Mouse (Mus musculus) bone marrow macrophage, adult 2 months (primary cell): ENCODE measurements at regions not wholly inside any gene's neighbourhood (a gene's known extent, or its start where the extent isn't known, plus 50 kb on each side); places are given as distances from the start of the nearest gene placed in this dataset.

Source experiments
- H3K27ac ChIP-seq: 2 replicates; pipeline ENCODE4 v1.5.1; 2012; ENCODE audit warnings: low read depth, low read length; ENCODE audit not compliant: insufficient read depth
- H3K4me1 ChIP-seq: 2 replicates; pipeline ENCODE4 v1.6.1; 2012; ENCODE audit warnings: low read length; ENCODE audit not compliant: control insufficient read depth, insufficient read depth
- H3K4me3 ChIP-seq: 2 replicates; pipeline ENCODE4 v1.5.1; 2012; ENCODE audit warnings: mild to moderate bottlenecking, low read length, moderate library complexity; ENCODE audit not compliant: insufficient read depth
- CTCF ChIP-seq: IDR thresholded peaks from 2 replicates; pipeline ENCODE4 v1.5.1; 2012; ENCODE audit warnings: low read depth, mild to moderate bottlenecking, low read length, moderate library complexity
- POLR2A ChIP-seq: IDR thresholded peaks from 2 replicates; pipeline ENCODE4 v1.6.1; 2012; ENCODE audit warnings: mild to moderate bottlenecking, low read depth, low read length, borderline replicate concordance

- H3K27ac ChIP-seq: no peak overlapping the region
- H3K4me1 ChIP-seq: no peaks in the 10 kb centered on the region
- no peak overlapping the region for H3K4me3 ChIP-seq
- TF ChIP-seq POLR2A: no peak
- TF ChIP-seq CTCF: no peak
Measured at GRCm38 (mm10) chr7:130015375-130016014, 423.8 kb downstream of the Wdr11 start.

DNA sequence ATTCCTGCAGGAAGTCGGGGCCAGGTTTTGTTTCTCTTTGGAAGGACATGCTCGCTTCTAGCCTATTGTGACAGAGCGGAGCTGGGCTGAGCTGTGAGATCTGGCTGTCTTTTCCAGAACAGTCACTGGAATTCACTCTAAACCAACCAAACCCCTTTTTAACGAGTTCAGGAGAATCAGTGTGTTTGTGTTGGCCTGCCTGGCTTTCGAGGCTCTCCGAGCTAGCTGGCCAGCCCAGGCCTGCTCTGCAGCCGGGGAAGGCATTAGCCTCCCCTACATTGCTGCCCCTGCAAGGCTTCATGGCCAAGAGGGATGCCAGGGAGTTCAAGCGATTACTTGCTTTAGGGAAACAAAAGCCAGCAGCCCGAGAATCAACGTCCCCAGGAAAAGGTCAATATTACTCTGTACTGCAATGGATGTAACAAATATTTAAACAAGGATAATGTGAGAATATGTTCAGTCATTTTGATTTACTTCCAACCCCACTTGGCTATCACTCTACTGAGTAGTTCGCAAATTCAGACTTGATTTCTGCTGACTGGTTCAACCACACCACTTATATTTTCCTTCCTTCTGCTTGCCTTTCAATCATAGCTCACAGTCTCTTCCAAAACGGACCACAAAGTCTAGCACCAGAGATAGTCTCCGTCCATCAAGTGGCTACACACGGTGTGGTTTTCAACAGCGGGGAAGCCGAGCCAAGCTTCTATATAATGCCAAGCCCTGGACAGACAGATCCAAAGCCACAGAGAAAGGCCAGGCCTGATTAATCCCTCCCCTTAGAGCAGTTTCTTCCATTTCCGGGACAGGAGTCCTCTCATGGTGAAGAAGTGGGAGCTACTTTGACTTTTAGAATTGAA, 424.6 kb downstream of the Wdr11 start:
- Histone ChIP-seq H3K27ac (no peak overlapping the region), H3K4me1 (no peaks in the 10 kb centered on the region), H3K4me3 (no peak overlapping the region)
- TF ChIP-seq CTCF (no peak), POLR2A (no peak)

GRCm38 (mm10) chr7:130018891-130019290, 427.2 kb downstream of the Wdr11 start:
- no peak overlapping the region for H3K4me3 ChIP-seq
- TF ChIP-seq CTCF: no peak
- no peak for TF ChIP-seq POLR2A
- H3K4me1 ChIP-seq: no peaks in the 10 kb centered on the region
- no peak overlapping the region for H3K27ac ChIP-seq

DNA sequence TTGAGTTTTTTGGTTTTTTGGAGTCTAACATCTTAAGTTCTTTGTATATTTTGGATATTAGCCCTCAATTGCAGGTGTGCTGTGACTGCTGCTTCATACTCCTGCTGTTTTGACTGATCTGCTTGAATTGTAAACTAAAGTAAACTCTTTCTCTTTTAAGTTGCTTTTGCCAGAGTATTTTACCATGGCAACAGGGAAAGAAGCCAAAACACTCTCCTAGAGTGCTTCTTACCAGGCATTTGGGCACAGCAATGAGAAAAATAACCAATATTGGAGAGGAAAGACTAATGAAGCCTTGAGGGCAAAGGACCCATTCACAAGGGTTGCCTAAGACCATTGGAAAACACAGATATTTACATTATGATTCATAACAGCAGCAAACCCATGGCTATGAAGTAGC, 437.3 kb downstream of the Wdr11 start:
- Histone ChIP-seq H3K27ac (no peak overlapping the region), H3K4me3 (no peak overlapping the region), H3K4me1 (no peaks in the 10 kb centered on the region)
- no peak for TF ChIP-seq CTCF
- no peak for TF ChIP-seq POLR2A

- no peak overlapping the region for H3K4me3 ChIP-seq
- no peak overlapping the region for H3K27ac ChIP-seq
- H3K4me1 ChIP-seq: no peaks in the 10 kb centered on the region
- no peak for TF ChIP-seq CTCF
- TF ChIP-seq POLR2A: no peak
Measured at GRCm38 (mm10) chr7:130030711-130031110, 439.0 kb downstream of the Wdr11 start.

GRCm38 (mm10) chr7:130036235-130036634, 444.6 kb downstream of the Wdr11 start:
- TF ChIP-seq CTCF: no peak
- no peak for TF ChIP-seq POLR2A
- H3K4me3 ChIP-seq: no peak overlapping the region
- no peak overlapping the region for H3K27ac ChIP-seq
- H3K4me1 ChIP-seq: no peaks in the 10 kb centered on the region

DNA sequence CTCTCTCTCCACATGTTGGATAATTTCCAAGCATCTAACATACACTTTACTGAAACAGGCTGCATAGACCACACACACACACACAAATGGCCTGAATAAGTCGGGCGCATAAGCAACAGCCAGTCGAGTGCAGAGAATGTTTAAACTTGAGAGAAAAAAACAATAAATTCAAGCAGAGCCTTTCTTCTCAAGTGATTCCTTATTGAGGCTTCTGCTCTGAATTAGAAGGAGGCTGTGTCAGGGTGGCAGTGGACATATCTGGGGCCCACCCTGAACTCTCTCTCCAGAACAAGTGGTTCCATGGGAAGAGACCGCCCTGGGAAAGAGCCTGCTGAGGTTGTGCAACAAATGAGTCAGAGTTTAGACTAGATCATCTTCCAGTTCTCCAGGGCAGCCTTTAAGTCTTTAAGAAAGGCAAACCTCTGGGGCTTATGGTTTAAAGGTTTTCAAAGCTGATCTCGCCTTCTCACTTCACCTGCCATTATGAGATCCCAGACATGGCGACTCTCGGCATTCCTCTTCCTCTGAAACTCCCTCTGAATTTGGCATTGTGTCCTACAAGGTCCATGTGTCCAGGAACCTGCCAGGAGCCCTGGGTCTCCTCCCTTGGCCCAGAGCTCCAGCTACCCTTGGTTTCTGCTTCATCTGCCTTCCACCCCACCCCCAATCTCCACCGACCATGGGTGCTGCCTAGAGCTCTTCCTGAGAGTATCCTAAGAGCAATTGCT, 445.3 kb downstream of the Wdr11 start:
- no peak overlapping the region for H3K27ac ChIP-seq
- TF ChIP-seq POLR2A (no peak), CTCF (no peak)
- no peaks in the 10 kb centered on the region for H3K4me1 ChIP-seq
- H3K4me3 ChIP-seq: no peak overlapping the region

DNA sequence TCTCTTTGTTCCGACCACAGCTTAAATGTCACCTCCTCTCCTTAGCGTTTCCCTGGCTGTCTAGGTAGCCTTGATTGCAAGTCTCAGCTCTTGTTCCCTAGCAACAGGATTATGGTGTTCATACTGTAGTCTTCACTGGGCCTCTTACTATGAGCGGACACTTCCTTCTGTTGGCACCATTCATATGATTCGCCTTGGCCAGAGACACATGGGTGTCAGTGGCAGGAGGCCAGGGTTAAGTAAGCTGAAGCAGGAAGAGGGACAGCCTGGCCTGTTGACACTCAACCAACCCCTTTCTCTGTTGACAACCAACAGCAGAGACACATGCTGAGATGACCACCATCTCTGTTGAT, 445.9 kb downstream of the Wdr11 start:
- Histone ChIP-seq H3K4me3 (no peak overlapping the region), H3K4me1 (no peaks in the 10 kb centered on the region), H3K27ac (no peak overlapping the region)
- no peak for TF ChIP-seq POLR2A
- TF ChIP-seq CTCF: no peak

GRCm38 (mm10) chr7:130040596-130040995, 448.9 kb downstream of the Wdr11 start:
- no peak overlapping the region for H3K4me3 ChIP-seq
- no peak for TF ChIP-seq CTCF
- no peak for TF ChIP-seq POLR2A
- H3K27ac ChIP-seq: no peak overlapping the region
- no peaks in the 10 kb centered on the region for H3K4me1 ChIP-seq
